Mouse (Mus musculus) stomach, postnatal 0 days (tissue): ENCODE measurements around the gene Ptprq.

Experiments used
- CTCF ChIP-seq: IDR thresholded peaks from 2 replicates; pipeline ENCODE4 v1.5.1; 2016; ENCODE audit warnings: antibody characterized with exemption, low read depth, mild to moderate bottlenecking, moderate library complexity
- EP300 ChIP-seq: optimal IDR thresholded peaks from 2 replicates; pipeline ENCODE3; 2016; ENCODE audit warnings: antibody characterized with exemption

DNA sequence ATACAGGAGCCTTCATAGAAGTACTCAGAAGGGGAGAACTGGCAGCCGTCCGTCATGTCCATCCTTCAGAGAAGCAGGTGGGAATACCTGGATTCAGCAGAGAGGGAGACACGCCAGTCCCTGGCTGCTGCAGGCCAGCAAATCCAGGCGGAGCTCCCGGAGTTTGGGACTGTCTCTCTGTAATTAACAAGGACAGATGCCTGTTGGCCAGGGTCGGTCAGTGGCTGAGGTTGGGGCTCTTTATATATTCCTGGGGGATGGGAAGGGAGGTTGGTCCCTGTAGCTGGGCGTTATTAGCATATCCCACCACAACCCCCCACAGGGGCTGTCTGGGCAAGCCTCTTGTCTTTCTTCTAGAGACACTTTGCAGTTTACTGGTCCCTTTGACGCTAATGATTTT, 234.0 kb downstream of the Ptprq start, which contains the start of gene Myf5:
- TF ChIP-seq CTCF, result no peak
- no peak for TF ChIP-seq EP300
